Mouse (Mus musculus): ENCODE data around the gene Jazf1. TPM values are rescaled to one million over a fixed set of nuclear protein-coding genes. Genes with fewer than 3 reads are reported as not detected.

Gene Jazf1
- total and polyA plus RNA-seq, 3 experiments: 0.42 to 1.7 (median 0.75) TPM

GRCm38 (mm10) chr6:53078671-53079070 lies 10.2 kb upstream of the Jazf1 start:
- dilution Hi-C loops (cut with MboI; ENCODE audit: extremely low pct_ligation_motif_present, extremely low pct_unique_long_range_greater_than_20kb, low sequenced_read_pairs) (no loop called here), in situ Hi-C loops (cut with MboI; ENCODE audit: low pct_ligation_motif_present, low pct_unique_long_range_greater_than_20kb, low sequenced_read_pairs) (no loop called here)
- H3K27ac ChIP-seq (ENCODE audit: insufficient read depth, low read depth): no peak overlapping the region
- no peak overlapping the region for H3K4me2 ChIP-seq (ENCODE audit: insufficient read depth, low read depth, poor library complexity, severe bottlenecking)
- no peaks in the 10 kb centered on the region for H3K27me3 ChIP-seq (replicated peaks)
- no peak for DNase-seq (ENCODE audit: extremely low read depth)
- H3K4me3 ChIP-seq (replicated peaks in 1 of 3; ENCODE audit: low read depth in 2 of 3, low read length in 2 of 3, poor library complexity in 1 of 3): no peak overlapping the region
- no peaks in the 10 kb centered on the region for H3K36me3 ChIP-seq (replicated peaks in 1 of 2; ENCODE audit: control insufficient read depth in 1 of 2, insufficient read depth in 1 of 2, low read length in 1 of 2)
- no peak for TF ChIP-seq CHD2 (IDR thresholded peaks at IDR 0.05; ENCODE audit: low read length)
- no peak for TF ChIP-seq POLR2AphosphoS2 (IDR thresholded peaks at IDR 0.05; ENCODE audit: low read depth, low read length)
- TF ChIP-seq IRF4 (IDR thresholded peaks at IDR 0.05; ENCODE audit: low read depth, low read length): no peak
- TF ChIP-seq MYC (IDR thresholded peaks at IDR 0.05; ENCODE audit: low read depth, low read length): no peak
- no peak for TF ChIP-seq ETS1 (conservative IDR thresholded peaks at IDR 0.05; ENCODE audit: low read depth, low read length)
- no peak for TF ChIP-seq RAD21 (IDR thresholded peaks at IDR 0.05; ENCODE audit: low read depth, low read length)
- no peak for TF ChIP-seq EP300 (IDR thresholded peaks at IDR 0.05; ENCODE audit: low read length)
- TF ChIP-seq UBTF (IDR thresholded peaks at IDR 0.05; ENCODE audit: low read depth, low read length): no peak
- no peak for TF ChIP-seq GABPA (IDR thresholded peaks at IDR 0.05; ENCODE audit: insufficient replicate concordance, low read depth, low read length)
- TF ChIP-seq USF2 (conservative IDR thresholded peaks at IDR 0.05; ENCODE audit: low read depth, low read length): no peak
- no peak for TF ChIP-seq TCF12 (IDR thresholded peaks at IDR 0.05; ENCODE audit: low read depth, low read length)
- TF ChIP-seq ZMIZ1 (IDR thresholded peaks at IDR 0.05; ENCODE audit: low read depth, low read length): no peak
- TF ChIP-seq ZKSCAN1 (IDR thresholded peaks at IDR 0.05; ENCODE audit: borderline replicate concordance, low read depth, low read length): no peak
- TF ChIP-seq TBP (conservative IDR thresholded peaks at IDR 0.05; ENCODE audit: low read depth, low read length): no peak
- TF ChIP-seq BHLHE40 (IDR thresholded peaks at IDR 0.05; ENCODE audit: low read depth, low read length): no peak
- TF ChIP-seq ELF1 (IDR thresholded peaks at IDR 0.05; ENCODE audit: low read depth, low read length): no peak
- no peak for TF ChIP-seq ZNF384 (IDR thresholded peaks at IDR 0.05; ENCODE audit: low read depth, low read length)
- TF ChIP-seq ZC3H11A (IDR thresholded peaks at IDR 0.05; ENCODE audit: low read depth, low read length): no peak
- no peak overlapping the region for H3K9ac ChIP-seq (ENCODE audit: insufficient read depth, low read depth)
- H3K79me2 ChIP-seq (replicated peaks; ENCODE audit: control insufficient read depth, extremely low read depth, insufficient read depth, poor library complexity, severe bottlenecking): no peaks in the 10 kb centered on the region
- H3K4me1 ChIP-seq (ENCODE audit: control insufficient read depth in 1 of 2, insufficient read depth in 2 of 2): no peaks in the 10 kb centered on the region
- H3K9me3 ChIP-seq (replicated peaks; ENCODE audit: low read length): no peaks in the 10 kb centered on the region

GRCm38 (mm10) chr6:53071732-53072131 lies 3.3 kb upstream of the Jazf1 start:
- DNase-seq (ENCODE audit: extremely low read depth): no peak
- H3K9me3 ChIP-seq (replicated peaks; ENCODE audit: low read length): no peaks in the 10 kb centered on the region
- no peak overlapping the region for H3K27ac ChIP-seq (ENCODE audit: insufficient read depth, low read depth)
- no peak for TF ChIP-seq ZC3H11A (IDR thresholded peaks at IDR 0.05; ENCODE audit: low read depth, low read length)
- no peak for TF ChIP-seq MXI1 (IDR thresholded peaks at IDR 0.05; ENCODE audit: low read depth, low read length)
- no peak for TF ChIP-seq CTCF (conservative IDR thresholded peaks at IDR 0.05 in 1 of 2, IDR thresholded peaks at IDR 0.05 in 1 of 2; ENCODE audit: low read depth in 2 of 2, low read length in 2 of 2)
- TF ChIP-seq SMC3 (IDR thresholded peaks at IDR 0.05; ENCODE audit: low read depth, low read length): no peak
- TF ChIP-seq PAX5 (IDR thresholded peaks at IDR 0.05; ENCODE audit: low read length): no peak
- no peak for TF ChIP-seq GABPA (IDR thresholded peaks at IDR 0.05; ENCODE audit: insufficient replicate concordance, low read depth, low read length)
- no peak for TF ChIP-seq RAD21 (IDR thresholded peaks at IDR 0.05; ENCODE audit: low read depth, low read length)
- TF ChIP-seq TBP (conservative IDR thresholded peaks at IDR 0.05; ENCODE audit: low read depth, low read length): no peak
- no peak for TF ChIP-seq SIN3A (IDR thresholded peaks at IDR 0.05; ENCODE audit: low read length)
- TF ChIP-seq CHD2 (IDR thresholded peaks at IDR 0.05; ENCODE audit: low read length): no peak
- no peak for TF ChIP-seq IRF4 (IDR thresholded peaks at IDR 0.05; ENCODE audit: low read depth, low read length)
- no peak for TF ChIP-seq POLR2A (IDR thresholded peaks at IDR 0.05; ENCODE audit: low read depth, low read length)
- TF ChIP-seq NRF1 (IDR thresholded peaks at IDR 0.05; ENCODE audit: low read depth, low read length): no peak
- TF ChIP-seq ZKSCAN1 (IDR thresholded peaks at IDR 0.05; ENCODE audit: borderline replicate concordance, low read depth, low read length): no peak
- H3K9ac ChIP-seq (ENCODE audit: insufficient read depth, low read depth): no peak overlapping the region
- in situ Hi-C loops (cut with MboI; ENCODE audit: low pct_ligation_motif_present, low pct_unique_long_range_greater_than_20kb, low sequenced_read_pairs) (no loop called here), dilution Hi-C loops (cut with MboI; ENCODE audit: extremely low pct_ligation_motif_present, extremely low pct_unique_long_range_greater_than_20kb, low sequenced_read_pairs) (no loop called here)
- H3K4me2 ChIP-seq (ENCODE audit: insufficient read depth, low read depth, poor library complexity, severe bottlenecking): no peak overlapping the region
- H3K4me3 ChIP-seq (replicated peaks in 1 of 3; ENCODE audit: low read depth in 2 of 3, low read length in 2 of 3, poor library complexity in 1 of 3): no peak overlapping the region
- no peaks in the 10 kb centered on the region for H3K79me2 ChIP-seq (replicated peaks; ENCODE audit: control insufficient read depth, extremely low read depth, insufficient read depth, poor library complexity, severe bottlenecking)
- H3K4me1 ChIP-seq (ENCODE audit: control insufficient read depth in 1 of 2, insufficient read depth in 2 of 2): peaks cover 4 to 7% of the 10 kb centered on the region in 2 experiments
- H3K27me3 ChIP-seq (replicated peaks): peaks cover 2% of the 10 kb centered on the region
- H3K36me3 ChIP-seq (replicated peaks in 1 of 2; ENCODE audit: control insufficient read depth in 1 of 2, insufficient read depth in 1 of 2, low read length in 1 of 2): no peaks in the 10 kb centered on the region
